Mouse (Mus musculus) brown adipose tissue, adult 24 weeks (tissue): ENCODE measurements around the gene Ppp1r32. TPM values are rescaled to one million over a fixed set of nuclear protein-coding genes. Genes with fewer than 3 reads are reported as not detected.

Experiments
- H3K27ac ChIP-seq: fragments of 200-500 bp; replicated peaks from 2 replicates; pipeline ENCODE4 v1.5.1; 2012; ENCODE audit warnings: low read depth, mild to moderate bottlenecking, low read length
- H3K4me1 ChIP-seq: fragments of 200-500 bp; 2 replicates; pipeline ENCODE4 v1.6.1; 2012; ENCODE audit warnings: low read length, mixed read lengths; ENCODE audit not compliant: control insufficient read depth, insufficient read depth, insufficient read length
- H3K4me3 ChIP-seq: fragments of 200-500 bp; 2 replicates; pipeline ENCODE4 v1.5.1; 2012; ENCODE audit warnings: low read depth, mild to moderate bottlenecking, low read length, moderate library complexity; ENCODE audit not compliant: insufficient read depth
- polyA plus RNA-seq: library from polyadenylated mRNA; stranded (reverse); fragments of >200 nt; gene quantifications from 2 replicates; pipeline ENCODE4 v1.2.4, GENCODE M21; 2012; ENCODE audit not compliant: missing spikeins, insufficient read depth, insufficient read length

Gene Ppp1r32
- polyA plus RNA-seq, 1 experiment = not detected

GRCm38 (mm10) chr19:10444685-10445369 lies 37.9 kb downstream of the Ppp1r32 start:
- no peaks in the 10 kb centered on the region for H3K4me1 ChIP-seq
- H3K4me3 ChIP-seq = no peak overlapping the region
- H3K27ac ChIP-seq = no peak overlapping the region

DNA sequence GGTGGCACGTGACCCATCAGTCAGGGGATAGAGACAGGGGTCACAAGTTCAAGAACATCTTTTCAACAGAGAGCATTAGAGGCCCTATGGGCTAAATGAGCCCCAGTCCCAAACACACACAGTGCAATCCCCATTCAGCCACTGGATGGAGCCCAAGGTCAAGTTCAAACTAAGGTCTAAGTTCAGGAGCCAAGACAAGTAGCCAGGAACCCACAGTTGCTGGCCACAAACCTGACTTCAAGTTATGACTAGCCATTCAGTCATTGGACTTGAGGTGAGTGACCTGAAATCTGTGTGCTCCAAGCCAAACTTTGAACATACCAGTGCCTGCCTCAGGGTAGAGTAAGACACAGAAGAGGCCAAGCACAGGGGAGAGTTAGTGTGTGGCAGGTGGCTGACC lies 45.2 kb downstream of the Ppp1r32 start:
- no peak overlapping the region for H3K4me3 ChIP-seq
- H3K27ac ChIP-seq = no peak overlapping the region
- H3K4me1 ChIP-seq = no peaks in the 10 kb centered on the region

DNA sequence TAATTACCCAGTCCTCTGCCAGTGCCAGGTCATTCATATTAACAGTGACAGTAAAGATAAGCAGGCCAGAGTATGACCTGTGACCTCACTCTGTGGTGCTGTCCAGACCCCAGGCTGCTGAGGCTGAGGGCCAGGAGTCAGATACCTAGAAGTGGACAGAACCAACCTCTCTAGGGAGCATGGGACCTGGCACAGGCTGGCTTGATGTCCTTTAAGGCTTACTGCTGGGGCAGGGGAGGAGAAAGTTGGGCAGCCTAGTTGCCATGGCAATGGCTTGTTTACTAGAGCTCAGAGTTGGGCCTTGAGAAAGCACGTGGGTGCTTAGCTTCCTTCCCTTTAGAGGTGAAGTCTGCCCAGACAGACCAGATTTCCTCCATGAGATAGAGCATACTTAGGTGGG lies 46.0 kb downstream of the Ppp1r32 start:
- Histone ChIP-seq H3K27ac (no peak overlapping the region), H3K4me3 (no peak overlapping the region), H3K4me1 (no peaks in the 10 kb centered on the region)

GRCm38 (mm10) chr19:10435908-10436307 lies 46.8 kb downstream of the Ppp1r32 start:
- Histone ChIP-seq H3K27ac (no peak overlapping the region), H3K4me1 (no peaks in the 10 kb centered on the region), H3K4me3 (no peak overlapping the region)

- H3K4me1 ChIP-seq = no peaks in the 10 kb centered on the region
- no peak overlapping the region for H3K4me3 ChIP-seq
- H3K27ac ChIP-seq = no peak overlapping the region
Measured at GRCm38 (mm10) chr19:10434927-10435326, 47.8 kb downstream of the Ppp1r32 start.

DNA sequence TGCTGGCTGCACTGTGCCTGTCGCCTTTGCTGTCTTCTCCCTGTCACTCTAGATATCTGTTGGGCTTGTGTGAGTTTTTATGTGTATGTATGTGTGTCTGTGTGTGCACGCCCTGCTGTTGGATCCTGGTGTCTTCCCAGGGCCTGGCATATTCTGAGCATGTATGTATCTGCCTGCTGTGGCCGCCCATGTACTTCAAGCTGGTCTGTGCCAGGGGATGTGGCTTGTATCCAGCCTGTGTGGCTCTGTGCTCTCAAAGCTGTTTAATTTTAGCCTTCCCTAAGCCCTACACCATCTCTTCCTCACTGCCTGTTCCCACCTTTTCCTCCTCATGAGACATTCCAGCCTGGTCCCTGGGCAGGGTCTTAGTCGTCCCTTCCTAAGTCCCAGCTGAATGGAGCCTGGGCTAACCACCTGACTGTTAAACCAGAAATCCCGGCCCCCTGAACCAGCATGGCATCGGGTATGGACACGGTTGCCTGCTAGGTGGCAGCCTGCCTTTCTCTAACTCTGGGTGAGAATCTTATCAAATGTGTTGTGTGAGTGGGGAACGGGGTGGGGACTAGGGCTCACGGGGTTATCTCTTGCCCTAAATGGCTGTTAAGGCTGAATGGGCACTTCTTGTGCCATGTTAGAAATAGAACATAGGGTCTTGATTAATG lies 48.7 kb downstream of the Ppp1r32 start:
- Histone ChIP-seq H3K4me1 (no peaks in the 10 kb centered on the region), H3K4me3 (no peak overlapping the region), H3K27ac (no peak overlapping the region)

GRCm38 (mm10) chr19:10433225-10433624 lies 49.5 kb downstream of the Ppp1r32 start:
- no peaks in the 10 kb centered on the region for H3K4me1 ChIP-seq
- no peak overlapping the region for H3K27ac ChIP-seq
- H3K4me3 ChIP-seq = no peak overlapping the region

- Histone ChIP-seq H3K4me1 (no peaks in the 10 kb centered on the region), H3K27ac (no peak overlapping the region), H3K4me3 (no peak overlapping the region)
Measured at GRCm38 (mm10) chr19:10431841-10432240, 50.9 kb downstream of the Ppp1r32 start.

DNA sequence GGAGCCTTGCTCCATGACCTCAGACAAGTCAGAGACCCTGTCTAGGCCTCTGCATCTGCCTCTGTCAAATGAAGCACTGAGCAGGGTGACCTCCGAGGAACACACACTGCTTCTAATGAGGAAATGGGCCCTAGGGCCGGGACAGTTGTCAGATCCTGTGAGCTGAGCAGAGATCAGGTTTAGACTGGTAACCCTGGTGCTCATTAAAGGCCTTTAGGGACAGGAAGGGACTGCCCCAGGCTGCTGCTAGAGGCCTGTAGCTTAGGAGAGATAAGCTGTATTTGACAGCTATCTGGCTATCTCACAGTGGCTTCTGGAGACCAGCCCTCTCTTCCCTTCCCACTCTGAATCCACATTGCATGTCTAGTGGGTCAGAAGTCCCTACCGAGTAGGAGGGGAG lies 51.3 kb downstream of the Ppp1r32 start:
- H3K4me3 ChIP-seq = no peak overlapping the region
- no peaks in the 10 kb centered on the region for H3K4me1 ChIP-seq
- H3K27ac ChIP-seq = no peak overlapping the region

- no peak overlapping the region for H3K27ac ChIP-seq
- no peaks in the 10 kb centered on the region for H3K4me1 ChIP-seq
Measured at GRCm38 (mm10) chr19:10429371-10429770, 53.4 kb downstream of the Ppp1r32 start.

DNA sequence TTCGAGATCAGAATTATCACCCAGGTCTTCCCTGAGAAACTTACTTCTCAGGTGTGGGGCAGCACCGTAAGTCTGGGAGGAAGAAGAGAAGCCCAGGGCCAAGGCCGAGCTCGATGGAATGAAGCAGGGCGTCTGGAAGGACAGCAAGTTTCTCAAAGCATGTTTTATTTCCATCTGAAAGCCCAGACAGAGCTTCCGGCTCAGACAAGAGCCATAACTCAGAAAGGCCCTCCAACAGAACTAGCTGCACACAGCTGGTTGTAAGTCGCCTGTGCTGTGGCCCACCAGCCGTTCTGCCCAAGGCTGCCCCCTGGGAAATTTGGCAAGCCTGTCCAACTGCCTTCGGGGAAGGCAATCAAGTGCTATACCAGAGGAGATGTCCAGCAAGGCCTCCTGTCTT lies 55.3 kb downstream of the Ppp1r32 start:
- no peak overlapping the region for H3K4me3 ChIP-seq
- H3K27ac ChIP-seq = no peak overlapping the region
- no peaks in the 10 kb centered on the region for H3K4me1 ChIP-seq

More at GRCm38 (mm10) chr19:10429371-10429770, 53.4 kb downstream of the Ppp1r32 start:
- no peak overlapping the region for H3K4me3 ChIP-seq

DNA sequence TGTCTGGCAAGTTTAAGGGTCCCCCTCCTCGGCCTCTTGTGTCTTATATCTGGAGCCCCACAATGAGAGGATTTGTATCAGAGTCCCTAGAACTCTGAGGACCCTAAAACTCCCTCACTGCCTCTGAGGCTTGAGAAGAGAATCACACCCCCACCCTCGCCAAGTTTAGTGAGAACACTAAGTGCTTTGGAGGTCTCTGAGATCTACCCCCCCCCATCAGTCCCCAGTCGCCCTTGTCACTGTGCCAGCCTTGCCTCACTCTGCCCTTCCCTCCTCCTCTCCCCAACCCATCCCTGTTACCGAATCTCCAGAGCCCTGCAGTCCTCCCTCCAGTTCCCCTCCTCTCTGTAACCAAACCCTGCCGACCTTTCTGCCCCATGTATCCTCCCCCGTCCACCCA lies 55.9 kb downstream of the Ppp1r32 start:
- no peak overlapping the region for H3K4me3 ChIP-seq
- H3K27ac ChIP-seq = no peak overlapping the region
- H3K4me1 ChIP-seq = no peaks in the 10 kb centered on the region

DNA sequence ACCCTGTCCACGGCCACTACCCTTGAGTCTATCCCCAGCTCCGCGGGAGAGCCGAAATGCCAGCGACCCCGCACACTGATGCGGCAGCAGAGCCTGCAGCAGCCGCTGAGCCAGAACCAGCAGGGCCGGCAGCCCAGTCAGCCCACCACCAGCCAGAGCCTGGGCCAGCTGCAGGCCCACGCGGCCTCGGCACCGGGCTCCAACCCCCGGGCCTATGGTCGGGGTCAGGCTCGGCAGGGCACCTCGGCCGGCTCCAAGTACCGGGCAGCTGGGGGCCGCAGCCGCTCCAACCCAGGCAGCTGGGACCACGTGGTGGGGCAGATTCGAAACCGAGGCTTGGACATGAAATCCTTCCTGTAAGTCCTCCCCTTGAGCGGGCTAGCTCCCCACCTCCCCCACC lies 56.4 kb downstream of the Ppp1r32 start:
- Histone ChIP-seq H3K27ac (no peak overlapping the region), H3K4me3 (no peak overlapping the region), H3K4me1 (no peaks in the 10 kb centered on the region)

DNA sequence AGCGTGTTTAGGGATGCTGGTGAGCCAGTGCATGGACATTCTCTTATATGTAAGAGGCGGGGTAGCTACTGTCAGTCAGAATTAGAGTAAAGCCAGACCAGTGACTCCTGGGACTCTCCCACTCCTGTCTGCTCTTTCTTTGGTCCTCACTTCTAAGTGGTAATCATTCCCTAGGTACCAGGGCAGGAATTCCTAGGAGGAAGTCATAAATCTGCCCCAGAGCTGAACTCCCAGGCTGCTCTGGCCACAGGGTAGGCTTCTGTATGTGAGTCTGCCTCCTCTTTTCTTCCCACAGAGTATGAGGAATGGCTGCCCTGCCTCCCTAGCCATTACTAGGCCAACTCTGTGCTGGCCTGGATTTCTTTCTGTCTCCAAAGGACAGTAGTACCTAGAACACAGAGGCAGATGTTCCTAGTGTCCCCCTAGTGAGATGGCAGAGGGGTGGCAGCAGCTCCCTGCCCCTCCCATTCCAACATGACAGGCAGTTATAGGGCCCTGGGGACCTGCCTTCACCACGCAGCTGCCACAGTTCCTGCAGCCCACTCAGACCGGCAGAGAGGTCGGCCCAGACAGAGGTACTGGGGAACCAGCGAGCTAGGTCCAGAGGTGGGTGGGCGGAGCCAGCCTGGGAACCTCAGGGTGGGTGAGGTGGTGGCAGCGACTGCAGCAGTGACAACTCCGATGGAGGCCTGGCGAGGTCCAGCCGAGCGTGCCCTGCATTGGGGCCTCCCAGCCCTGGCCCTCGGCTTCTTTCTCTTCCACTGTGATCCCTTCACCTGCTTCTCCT lies 57.1 kb downstream of the Ppp1r32 start:
- no peak overlapping the region for H3K4me3 ChIP-seq
- no peaks in the 10 kb centered on the region for H3K4me1 ChIP-seq
- H3K27ac ChIP-seq = no peak overlapping the region

- no peak overlapping the region for H3K4me3 ChIP-seq
- H3K4me1 ChIP-seq = no peaks in the 10 kb centered on the region
- no peak overlapping the region for H3K27ac ChIP-seq
Measured at GRCm38 (mm10) chr19:10424751-10425150, 58.0 kb downstream of the Ppp1r32 start.
